Mouse (Mus musculus) thymus, postnatal 0 days (tissue): ENCODE results near the gene Tmeff1. TPM values are rescaled to one million over a fixed set of nuclear protein-coding genes. Genes with fewer than 3 reads are reported as not detected.

ENCODE experiments used
- DNase-seq: peaks from one replicate; pipeline ENCODE4 v3.0.0-alpha.2; 2015; ENCODE audit warnings: low spot score
- polyA plus RNA-seq: library from polyadenylated mRNA; unstranded; fragments of >200 nt; fragmentation: Nextera tagmentation; extraction: Ambion mirVana; gene quantifications from 2 replicates; pipeline ENCODE4 v1.2.1, GENCODE M21; 2015

The Tmeff1 gene
- polyA plus RNA-seq, 1 experiment from 2014 or later: 4.5 TPM

DNA sequence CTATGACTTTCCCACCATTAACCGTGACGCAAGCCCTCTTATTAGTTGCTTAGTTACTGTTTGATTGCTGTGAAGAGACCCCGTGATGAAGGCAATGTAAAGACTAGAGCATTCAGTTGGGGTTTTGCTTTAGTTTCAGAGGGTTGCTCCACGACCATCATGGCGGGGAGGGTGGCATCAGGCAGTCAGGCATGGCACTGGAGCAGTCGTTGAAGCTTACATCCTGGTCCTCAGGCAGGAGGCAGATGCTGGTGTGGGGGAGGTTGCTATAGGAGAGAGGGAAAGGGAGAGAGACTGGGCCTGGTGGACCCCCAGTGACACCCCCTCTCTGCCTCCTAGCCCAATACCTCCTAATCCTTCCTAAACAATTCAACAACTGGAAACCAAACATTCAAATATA lies 35.1 kb downstream of the Tmeff1 start:
- DNase-seq: no peak

DNA sequence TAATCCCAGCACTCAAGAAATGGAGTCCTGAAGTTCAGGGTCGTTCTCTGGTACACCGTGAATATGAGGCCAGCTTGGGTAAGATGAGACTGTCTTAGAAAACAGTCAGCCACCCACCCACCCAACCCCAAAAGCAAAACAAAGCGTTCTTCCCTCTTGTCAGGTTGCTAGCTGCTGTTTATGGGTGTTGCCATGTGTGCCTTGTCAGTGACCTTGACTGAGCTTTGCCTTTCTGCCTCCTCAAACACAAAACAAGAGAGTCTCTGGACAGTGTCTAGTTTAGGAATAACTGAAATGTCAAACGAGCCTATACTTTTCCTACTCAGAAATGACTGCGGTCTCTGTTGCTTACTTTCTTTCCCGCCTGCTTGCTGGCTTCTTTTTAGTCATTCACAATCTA lies 37.3 kb downstream of the Tmeff1 start:
- no peak for DNase-seq

DNA sequence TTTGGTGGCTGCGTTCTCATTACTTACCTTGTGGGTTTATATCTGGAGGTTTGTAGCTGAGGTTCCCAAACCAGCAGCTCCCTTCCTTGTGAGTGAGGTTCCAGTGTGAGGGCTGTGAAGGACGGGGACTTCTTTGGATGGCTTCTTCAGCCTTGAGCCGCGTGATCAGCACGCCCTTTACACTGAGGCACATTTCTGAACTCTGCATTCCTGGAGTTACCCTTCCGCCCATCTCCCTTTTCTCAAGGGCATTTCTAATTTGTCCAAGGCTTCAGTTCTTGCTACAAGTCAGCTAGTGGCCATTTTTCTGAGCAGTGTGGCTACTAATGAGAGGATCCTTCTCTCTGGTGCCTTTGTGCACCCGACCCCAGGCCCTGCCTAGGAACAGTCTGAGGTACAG lies 38.0 kb downstream of the Tmeff1 start:
- no peak for DNase-seq

DNA sequence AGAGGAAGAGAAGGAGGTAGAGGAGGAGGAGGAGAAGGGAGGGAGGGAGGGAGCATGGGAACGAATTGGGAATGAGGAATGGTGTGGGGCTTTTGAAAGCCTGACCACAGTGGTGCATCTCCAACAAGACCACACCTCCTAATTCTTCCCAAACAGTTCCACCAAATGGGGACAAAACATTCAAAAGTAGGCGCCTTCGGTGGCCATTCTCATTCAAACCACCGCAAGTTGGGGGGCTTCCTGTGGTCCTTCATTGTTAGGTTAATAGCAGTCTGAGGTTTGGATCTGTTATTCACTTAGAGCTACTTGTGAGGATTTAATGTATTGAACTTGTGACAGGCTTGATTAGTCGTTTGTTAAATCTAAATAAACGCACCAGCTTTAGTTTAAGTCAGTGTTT lies 40.0 kb downstream of the Tmeff1 start:
- DNase-seq: no peak

DNA sequence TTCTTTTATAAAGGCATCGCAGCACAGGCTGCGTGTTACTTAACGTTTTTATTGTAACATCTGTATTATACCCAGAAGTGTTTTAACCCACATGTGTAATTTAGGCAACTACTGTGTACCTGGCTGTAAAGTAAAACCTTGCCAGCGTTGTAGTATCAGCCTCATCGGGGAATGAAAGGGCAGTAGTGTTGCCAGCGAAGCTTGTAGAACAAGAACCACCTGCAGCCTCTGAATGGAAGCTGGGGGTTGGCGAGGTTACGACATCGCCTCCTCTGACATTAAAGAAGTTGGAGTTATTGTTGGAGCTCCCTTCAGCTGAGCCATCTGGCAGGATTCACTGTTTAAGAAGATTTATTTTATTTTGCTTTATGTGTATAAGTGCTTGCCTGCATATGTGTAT lies 40.9 kb downstream of the Tmeff1 start:
- no peak for DNase-seq

DNA sequence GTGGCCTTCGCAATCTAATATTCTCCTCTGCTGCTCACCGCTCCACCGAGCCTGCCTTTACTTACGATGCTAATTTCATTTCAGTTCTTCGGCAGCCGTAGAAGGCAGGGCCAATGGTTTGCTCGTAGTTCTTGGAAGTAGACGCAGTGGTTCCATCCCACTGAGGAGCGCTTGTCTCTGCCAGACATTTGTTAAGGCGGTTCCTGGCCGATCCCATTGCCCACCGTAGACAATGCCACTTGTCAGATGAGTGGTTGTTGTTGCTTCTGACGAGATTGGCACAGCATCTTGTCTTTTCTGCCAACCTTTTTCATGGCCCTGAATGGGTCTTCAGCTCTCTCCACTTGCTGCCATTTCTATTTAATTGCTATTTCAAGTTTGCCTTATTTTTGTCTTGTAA lies 44.5 kb downstream of the Tmeff1 start:
- DNase-seq: no peak

DNA sequence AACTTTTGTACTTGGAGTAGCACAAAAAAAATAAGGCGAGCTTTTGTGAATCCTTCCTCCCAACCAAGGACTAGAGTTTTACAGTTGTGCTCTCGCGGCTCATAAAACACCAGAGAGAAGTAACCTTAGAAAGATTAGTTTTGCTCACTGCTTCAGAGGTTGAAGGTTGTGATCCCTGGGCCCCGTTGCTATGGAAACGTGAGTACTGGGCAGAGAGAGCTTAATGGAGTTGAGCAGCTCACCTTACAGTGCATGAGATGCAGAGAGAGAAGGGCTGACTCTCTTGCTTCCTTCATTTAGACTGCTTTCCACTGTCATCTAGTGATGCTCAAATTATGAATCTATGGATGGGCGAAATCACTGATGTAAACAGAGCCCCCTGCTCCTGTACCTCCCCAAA lies 48.6 kb downstream of the Tmeff1 start:
- no peak for DNase-seq

DNA sequence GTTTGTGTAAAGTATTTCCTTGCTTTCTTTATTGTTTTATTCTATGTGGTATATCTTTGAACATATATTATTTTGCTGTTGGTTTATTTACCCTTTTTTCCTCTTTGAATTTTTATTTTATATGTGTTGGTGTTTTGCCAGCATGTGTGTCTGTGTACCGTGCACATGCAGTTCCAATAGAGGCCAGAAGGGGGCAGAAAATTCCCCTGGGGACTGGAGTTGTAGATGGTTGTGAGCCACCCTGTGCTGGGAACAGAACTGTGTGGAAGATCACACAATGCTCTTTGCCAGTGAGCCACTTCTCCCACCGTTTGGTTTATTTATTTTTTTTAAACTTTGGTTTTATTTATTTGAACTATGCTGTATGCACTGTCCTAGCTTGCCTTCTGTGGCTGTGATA lies 49.1 kb downstream of the Tmeff1 start:
- no peak for DNase-seq

DNA sequence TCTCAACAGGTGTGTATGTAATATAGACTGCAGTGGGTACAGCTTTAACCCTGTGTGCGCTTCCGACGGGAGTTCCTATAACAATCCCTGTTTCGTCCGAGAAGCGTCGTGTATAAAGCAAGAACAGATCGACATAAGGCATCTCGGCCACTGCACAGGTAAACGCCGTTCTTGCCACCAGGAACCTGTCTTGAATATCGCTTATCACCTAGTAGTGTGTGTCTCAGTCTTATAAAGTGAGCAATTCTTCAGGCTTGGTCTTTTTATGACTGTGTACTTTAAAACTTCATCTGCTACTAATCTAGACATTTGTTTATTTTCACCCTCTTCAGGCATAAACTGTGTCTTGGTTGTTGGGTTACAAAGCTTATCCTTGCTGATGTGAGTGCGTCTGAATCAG lies 51.9 kb downstream of the Tmeff1 start:
- DNase-seq: no peak

DNA sequence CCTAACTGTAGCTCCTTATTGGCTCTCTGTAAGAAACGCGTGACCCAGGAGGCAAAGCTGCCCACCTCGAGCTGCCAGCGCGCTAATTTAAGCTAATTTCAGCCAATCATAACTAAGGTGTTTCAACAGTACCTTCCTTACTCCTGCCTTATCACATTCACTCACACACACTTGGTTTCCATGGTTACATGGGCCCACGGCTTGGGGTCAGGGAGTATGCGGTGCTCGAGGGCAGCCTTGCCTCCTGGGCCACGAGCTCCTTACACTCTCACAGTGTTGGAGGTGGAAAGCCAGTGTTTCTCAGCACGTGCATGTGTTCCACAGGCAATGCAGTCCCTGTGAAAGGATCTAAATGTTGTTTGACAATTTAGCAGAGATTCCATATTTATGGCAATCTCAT lies 53.2 kb downstream of the Tmeff1 start:
- no peak for DNase-seq

DNA sequence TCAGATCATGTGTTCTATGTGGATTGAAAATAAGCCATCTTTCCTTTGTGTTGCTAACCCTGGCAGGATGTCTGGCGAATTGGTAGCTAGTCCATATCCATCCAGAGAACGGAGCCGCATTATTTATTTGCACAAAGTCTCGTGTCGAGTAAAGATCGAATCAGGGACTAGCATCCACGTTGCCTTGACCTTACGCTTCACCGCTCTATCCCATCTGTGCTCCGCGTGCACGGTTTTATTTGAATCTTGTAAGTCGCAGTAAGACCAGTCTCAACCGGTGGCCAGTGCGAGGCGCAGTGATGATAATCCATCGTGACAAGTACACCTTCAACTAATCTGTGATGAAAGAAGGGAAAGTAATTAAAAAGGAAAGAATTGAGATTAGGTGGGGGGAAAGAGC lies 54.5 kb downstream of the Tmeff1 start:
- DNase-seq: no peak

DNA sequence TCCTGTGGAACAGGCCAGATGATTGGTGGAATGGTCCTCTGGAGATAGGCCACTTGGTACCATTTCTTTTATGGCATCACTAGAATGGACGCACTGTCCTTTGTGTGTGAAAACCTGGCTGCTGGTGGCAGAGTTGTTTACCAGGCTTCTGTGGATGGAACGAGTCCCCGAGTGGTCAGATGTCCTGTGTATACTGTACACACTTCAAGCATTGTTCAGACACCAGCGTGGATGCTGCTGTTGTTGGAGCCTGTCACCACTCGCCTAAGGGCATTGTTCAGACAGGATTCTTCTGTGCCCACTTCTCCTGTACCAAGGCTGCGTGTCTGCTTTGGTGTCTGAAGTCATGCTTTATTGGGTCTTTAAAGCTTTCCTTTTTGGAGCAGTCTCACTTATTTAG lies 58.8 kb downstream of the Tmeff1 start:
- DNase-seq: no peak

DNA sequence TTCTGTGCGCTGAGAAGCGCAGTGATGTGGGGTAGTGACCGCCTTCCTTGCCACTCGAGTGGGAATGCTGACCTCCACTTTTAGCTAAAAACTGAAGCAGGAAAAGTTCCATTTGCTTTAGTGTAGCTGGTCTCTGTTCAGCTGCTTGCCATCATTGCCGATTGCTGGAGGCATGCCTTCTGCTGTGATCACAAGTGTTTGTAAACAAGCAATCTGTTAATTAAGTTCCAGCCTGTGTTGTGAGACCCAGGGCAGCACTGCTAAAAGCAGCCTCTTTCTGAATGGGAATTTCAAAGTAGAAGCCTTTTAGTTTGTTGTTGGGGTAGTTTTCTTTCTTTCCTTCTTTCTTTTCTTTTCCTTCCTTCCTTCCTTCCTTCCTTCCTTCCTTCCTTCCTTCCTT lies 61.2 kb downstream of the Tmeff1 start:
- no peak for DNase-seq

DNA sequence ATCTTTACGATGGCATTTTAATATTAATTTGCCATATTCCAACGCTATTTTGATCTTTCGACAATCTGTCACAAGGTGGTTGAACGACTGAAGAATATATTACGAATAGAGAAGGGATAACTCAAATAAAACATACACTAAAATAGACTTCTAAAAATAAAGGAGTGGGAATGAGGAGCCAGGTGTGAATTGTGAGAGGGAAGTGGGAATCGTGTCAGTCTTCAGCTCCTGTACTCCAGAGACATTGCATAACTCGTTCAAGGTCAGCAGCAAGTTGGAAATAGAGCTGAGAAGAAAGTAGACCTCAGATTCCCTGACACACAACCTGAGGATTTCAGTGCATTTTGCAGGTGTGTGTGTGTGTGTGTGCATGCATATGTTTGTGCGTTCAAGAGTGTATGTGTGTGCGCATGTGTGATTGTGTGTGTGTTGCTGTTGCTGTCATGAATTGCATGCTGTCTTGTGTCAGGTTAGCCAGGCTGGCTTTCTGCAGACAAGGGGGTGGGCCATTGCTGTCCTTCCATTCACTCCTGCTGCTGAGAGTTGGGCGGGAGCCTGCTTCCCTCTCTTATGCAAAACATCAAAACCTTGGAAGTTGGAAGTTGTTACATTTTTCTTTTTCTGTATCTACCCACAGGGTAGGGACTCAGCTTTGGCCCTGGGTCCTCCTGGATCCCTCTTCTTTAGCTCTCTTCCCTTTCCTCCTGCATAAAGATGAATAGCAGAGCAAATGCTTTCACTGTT lies 65.8 kb downstream of the Tmeff1 start:
- DNase-seq: no peak

DNA sequence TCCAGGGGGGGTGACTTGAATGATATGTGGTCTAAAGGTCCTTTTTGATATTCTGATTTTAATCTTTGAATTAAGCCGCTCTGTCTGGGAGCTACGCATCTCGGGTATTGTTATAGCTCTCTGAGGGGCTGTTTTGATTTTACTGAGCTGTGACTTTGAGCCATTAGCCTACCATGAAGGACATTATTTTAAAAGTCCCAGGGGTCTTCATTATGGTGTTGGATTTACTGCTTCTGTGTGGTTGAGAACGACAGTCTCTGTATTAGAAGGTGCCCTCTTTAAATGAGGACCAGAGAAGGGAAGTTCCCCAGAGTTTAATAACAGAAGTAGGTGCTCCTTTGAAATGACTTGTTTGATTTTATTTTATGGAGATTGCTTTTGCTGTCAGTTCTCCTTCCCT lies 69.1 kb downstream of the Tmeff1 start:
- no peak for DNase-seq

DNA sequence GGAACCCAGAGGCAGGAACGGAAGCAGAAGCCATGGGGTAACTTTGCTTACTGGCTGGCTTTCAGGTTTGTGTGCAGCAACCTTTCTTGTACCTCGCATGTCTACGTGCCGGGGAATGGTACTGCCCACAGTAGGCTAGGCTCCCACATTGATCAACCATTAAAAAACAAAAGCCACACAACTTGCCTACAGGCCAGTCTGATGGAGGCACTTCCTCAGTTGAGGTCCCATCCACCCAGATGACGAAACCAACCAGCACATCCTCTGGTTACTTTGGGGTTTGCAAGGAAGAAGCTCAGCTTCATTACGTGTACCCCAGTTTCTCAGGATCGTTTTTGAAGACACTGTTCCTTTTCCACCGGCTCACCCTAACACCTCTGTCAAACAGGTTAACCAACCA lies 71.6 kb downstream of the Tmeff1 start:
- no peak for DNase-seq

DNA sequence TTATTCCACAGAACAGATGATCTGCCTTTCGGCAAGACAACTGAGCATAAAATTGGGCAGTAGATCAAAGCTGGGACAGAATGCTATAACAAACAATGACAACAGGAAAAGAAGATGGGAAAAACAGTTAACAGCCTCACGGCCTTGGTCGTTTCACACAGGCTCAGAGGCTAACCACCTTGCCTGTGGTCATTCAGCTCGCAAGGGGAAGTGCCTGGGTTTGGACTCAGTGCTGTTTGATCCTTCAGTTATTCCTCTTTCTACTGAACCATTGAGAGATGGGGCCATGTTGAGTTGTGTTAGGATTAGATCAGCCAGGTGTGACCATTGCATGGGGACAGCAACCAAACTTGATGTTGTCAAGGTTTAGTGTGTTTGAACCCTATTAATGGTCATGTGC lies 75.2 kb downstream of the Tmeff1 start:
- DNase-seq: no peak

DNA sequence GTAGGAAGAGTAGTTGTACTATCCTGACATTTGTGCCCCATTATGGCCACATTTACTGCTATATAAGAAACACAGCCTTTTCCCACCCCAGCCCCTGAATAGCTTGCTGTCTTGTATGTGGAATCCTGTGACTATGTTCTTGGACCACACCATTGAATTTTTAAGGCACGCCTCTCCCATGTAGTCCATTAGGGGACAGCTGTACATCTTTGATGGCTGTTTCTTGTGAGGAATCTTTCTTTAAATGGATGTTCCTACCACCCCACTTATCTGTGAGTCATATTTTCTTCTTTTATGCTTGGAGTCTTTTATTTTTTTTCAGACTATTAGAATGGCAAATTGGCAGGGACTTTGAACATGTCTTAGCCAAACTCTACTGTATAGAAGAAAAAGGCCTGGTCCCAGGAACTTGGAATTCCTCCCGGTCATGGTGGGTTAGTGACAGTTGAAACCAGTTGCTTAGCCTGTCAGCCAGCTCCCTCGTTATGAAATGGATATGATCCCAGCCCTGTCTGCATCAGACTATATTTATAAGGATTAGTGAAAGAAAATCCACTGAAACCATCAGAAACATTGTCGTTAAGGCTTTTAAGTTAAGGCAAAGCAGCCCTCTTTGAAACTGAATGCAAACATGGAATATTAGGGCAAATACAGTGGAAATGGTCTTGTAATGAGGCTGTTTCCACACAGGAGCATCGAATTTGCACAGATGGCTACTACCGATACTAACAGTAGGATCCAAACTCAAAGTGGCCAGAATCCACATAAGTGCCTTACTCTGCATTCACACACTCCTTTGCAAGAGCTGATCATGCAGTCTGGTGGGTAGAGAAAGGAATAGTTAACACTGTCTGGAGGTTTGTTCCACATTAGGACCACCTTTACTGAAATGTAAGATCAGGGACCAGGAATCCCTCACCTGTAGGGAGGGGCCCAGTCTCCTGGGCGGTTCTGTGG lies 75.9 kb downstream of the Tmeff1 start:
- no peak for DNase-seq

DNA sequence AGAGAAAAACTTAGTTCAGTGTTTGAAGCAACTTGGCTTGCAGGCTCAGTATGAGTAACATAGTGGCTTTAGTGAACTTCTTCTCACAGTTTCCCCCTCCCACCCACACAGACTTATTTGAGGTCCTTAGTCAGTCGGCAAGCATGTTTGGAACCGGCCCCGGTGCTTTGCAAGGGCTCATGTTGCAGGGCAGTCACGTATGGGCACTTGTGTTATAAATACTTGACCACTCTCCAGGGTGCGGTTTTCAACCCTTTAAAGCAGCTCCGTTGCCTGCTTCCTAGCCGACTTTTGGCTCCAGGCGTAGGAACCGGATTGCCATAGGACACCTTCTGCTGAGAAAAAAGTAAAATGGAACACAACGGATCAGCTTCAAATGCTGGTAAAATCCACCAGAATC lies 78.3 kb downstream of the Tmeff1 start, which contains the start of gene Cavin4:
Gene Cavin4 (plus strand): TSS at position 244 of the 400 bp plus-strand sequence.
- no peak for DNase-seq

DNA sequence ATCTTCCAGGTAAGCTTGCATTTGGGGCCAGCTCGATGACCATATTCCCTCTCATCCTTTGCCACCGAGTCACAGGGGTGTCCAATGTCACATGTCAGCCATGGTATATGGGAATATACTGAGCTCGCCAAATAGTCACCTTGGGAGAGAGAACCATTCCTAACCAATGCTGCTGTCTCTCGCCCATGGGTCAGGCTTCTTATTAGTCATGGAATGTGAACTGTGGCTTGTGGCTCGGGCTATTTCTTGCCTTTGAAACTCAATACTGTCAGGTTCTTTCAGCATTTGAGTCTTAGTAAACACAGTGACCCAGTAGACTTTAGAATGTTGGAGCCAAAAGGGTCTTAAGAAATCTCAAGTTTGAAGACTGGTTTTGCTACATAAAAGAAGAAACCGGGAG lies 79.0 kb downstream of the Tmeff1 start:
- DNase-seq: no peak

DNA sequence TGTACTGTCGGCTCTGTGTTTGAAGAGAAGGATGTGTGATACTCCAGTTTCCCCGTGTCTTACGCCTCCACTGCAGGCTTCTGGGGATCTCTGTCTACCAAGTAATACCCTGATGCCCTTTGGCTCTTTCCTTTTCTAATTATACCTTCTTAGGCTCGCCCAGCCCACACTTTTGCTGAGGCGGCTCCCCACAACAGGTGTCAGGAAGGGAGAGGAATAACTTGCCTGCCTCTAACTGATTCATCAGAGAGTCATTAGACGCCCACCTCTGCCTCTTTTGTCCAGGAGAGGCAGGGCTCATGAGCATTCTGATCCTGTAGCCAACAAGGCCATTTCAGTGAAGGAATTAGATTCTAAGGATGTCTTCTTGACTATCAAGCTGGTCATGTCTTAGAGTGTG lies 82.3 kb downstream of the Tmeff1 start:
- DNase-seq: no peak

DNA sequence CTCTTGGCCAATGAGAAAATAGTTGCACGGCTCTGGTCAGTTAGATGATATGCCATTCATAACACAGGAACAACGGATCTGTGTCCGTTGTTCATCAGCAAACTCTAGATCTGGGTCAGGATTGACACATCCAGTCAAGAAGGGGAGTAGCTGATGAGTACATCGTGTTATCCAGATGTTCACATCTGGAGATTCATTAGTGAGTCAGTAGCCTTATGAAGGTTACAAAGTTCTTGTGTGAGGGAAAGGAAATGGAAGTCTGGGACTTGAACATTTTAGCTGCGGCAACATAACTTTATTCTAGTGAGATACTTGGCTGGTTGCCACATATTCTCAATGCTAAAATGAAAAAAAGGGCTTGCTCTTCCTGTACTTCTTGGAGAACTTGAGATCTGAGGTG lies 87.9 kb downstream of the Tmeff1 start:
- no peak for DNase-seq

DNA sequence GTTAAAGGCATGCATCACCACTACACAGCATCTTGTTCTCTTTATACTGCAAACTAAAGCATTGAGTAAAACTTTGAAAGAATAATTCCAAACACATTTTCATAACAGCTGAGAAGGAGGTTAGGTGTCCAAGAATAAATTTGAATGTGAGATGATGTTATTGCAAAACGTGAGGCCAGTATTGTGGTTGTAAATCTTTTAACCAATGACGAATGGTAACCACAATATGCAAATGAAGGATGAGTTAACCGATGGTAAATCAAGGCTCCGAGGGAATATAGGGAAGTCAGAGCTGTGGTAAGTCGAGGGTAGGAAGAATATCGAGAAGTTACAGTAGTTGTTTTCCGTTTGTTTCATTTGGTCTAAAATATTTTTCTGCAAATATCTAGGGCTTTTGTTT lies 89.4 kb downstream of the Tmeff1 start:
- no peak for DNase-seq
